Mouse (Mus musculus) embryonic facial prominence, embryonic 10.5 days (tissue): ENCODE data around the gene Gm13276. TPM values are rescaled to one million over a fixed set of nuclear protein-coding genes. Genes with fewer than 3 reads are reported as not detected.

Source experiments
- polyA plus RNA-seq: library from polyadenylated mRNA; unstranded; fragments of >200 nt; fragmentation: Nextera tagmentation; extraction: Ambion mirVana; gene quantifications from 2 replicates; pipeline ENCODE4 v1.2.1, GENCODE M21; 2016

The Gm13276 gene
- polyA plus RNA-seq, 1 experiment from 2014 or later: not detected

Other genes starting within 250 kb of the Gm13276 start
- not detected in 2 replicates for gene Ifna15, start 227.5 kb upstream of the Gm13276 start, polyA plus RNA-seq
- not detected in 2 replicates for gene Ifna14, start 213.9 kb upstream of the Gm13276 start, polyA plus RNA-seq
- gene Ifna9, start 193.3 kb upstream of the Gm13276 start, polyA plus RNA-seq: not detected in 2 replicates
- not detected in 2 replicates for gene Ifna12, start 182.3 kb upstream of the Gm13276 start, polyA plus RNA-seq
- gene C87499, start 151.3 kb upstream of the Gm13276 start, polyA plus RNA-seq: not detected in 2 replicates
- not detected in 2 replicates for gene Ifna13, start 141.2 kb upstream of the Gm13276 start, polyA plus RNA-seq
- not detected in 2 replicates for gene Ifna16, start 108.8 kb upstream of the Gm13276 start, polyA plus RNA-seq
- not detected in 2 replicates for gene Ifna2, start 101.8 kb upstream of the Gm13276 start, polyA plus RNA-seq
- not detected in 2 replicates for gene Ifnab, start 94.3 kb upstream of the Gm13276 start, polyA plus RNA-seq
- gene Gm26566, start 63.9 kb upstream of the Gm13276 start, polyA plus RNA-seq: 0.80 and 0.90 TPM in 2 replicates
- gene Klhl9, start 63.2 kb upstream of the Gm13276 start, polyA plus RNA-seq: 100 and 110 TPM in 2 replicates
- gene Gm13271, start 30.8 kb upstream of the Gm13276 start, polyA plus RNA-seq: not detected in 2 replicates
- gene Gm13283, start 25.6 kb upstream of the Gm13276 start, polyA plus RNA-seq: 0.14 and 0.20 TPM in 2 replicates
- not detected in 2 replicates for gene Gm13290, start 11.9 kb upstream of the Gm13276 start, polyA plus RNA-seq
- not detected in 2 replicates for gene Gm13289, start 8.8 kb upstream of the Gm13276 start, polyA plus RNA-seq
- gene Gm13272, start 5.9 kb upstream of the Gm13276 start, polyA plus RNA-seq: not detected in 2 replicates
- gene Ifnz, start 3.6 kb upstream of the Gm13276 start, polyA plus RNA-seq: 0.14 TPM in 1 of 2 replicates, not detected in the other
- not detected in 2 replicates for gene Gm13277, start 2.9 kb downstream of the Gm13276 start, polyA plus RNA-seq
- not detected in 2 replicates for gene Gm13278, start 5.8 kb downstream of the Gm13276 start, polyA plus RNA-seq
- not detected in 2 replicates for gene Gm13275, start 8.8 kb downstream of the Gm13276 start, polyA plus RNA-seq
- gene Gm13279, start 11.7 kb downstream of the Gm13276 start, polyA plus RNA-seq: not detected in 2 replicates
- 0.28 and 0.35 TPM in 2 replicates for gene Gm13285, start 14.0 kb downstream of the Gm13276 start, polyA plus RNA-seq
- not detected in 2 replicates for gene Gm13287, start 17.5 kb downstream of the Gm13276 start, polyA plus RNA-seq
- gene Gm13288, start 19.8 kb downstream of the Gm13276 start, polyA plus RNA-seq: not detected in 2 replicates
- gene Ifna7, start 30.5 kb downstream of the Gm13276 start, polyA plus RNA-seq: not detected in 2 replicates
- gene Ifna11, start 34.2 kb downstream of the Gm13276 start, polyA plus RNA-seq: not detected in 2 replicates
- not detected in 2 replicates for gene Ifna6, start 41.7 kb downstream of the Gm13276 start, polyA plus RNA-seq
- gene Ifna5, start 49.8 kb downstream of the Gm13276 start, polyA plus RNA-seq: not detected in 2 replicates
- gene Ifna4, start 56.2 kb downstream of the Gm13276 start, polyA plus RNA-seq: not detected in 2 replicates
- not detected in 2 replicates for gene Ifna1, start 64.4 kb downstream of the Gm13276 start, polyA plus RNA-seq
- gene Ifne, start 94.5 kb downstream of the Gm13276 start, polyA plus RNA-seq: not detected in 2 replicates